Mouse (Mus musculus) liver, postnatal 0 days (tissue): ENCODE results near the gene Klhdc1. TPM values are rescaled to one million over a fixed set of nuclear protein-coding genes. Genes with fewer than 3 reads are reported as not detected.
A peak's percentile ranks its signal among the peaks of the same experiment; 100 is the strongest.

Experiments
- ATAC-seq: fragments of 200-750 bp; cut with Nextera tagmentation; 2 replicates; pipeline ENCODE4 v1.8.0; 2017; ENCODE audit warnings: mild to moderate bottlenecking, moderate library complexity
- DNase-seq: peaks from one replicate; pipeline ENCODE4 v3.0.0-alpha.2; 2016
- H3K27ac ChIP-seq: fragments of 300-500 bp; sonication (generic); 2 replicates; pipeline ENCODE4 v1.5.1; 2014; ENCODE audit warnings: antibody characterized with exemption, moderate library complexity, mild to moderate bottlenecking, low read depth
- H3K27me3 ChIP-seq: fragments of 300-500 bp; sonication (generic); 2 replicates; pipeline ENCODE4 v1.6.1; 2014; ENCODE audit warnings: low read length, control low read depth, mixed read lengths; ENCODE audit not compliant: insufficient read depth
- H3K36me3 ChIP-seq: fragments of 300-500 bp; sonication (generic); replicated peaks from 2 replicates; pipeline ENCODE4 v1.6.1; 2014; ENCODE audit warnings: mild to moderate bottlenecking, control low read depth, low read length, moderate library complexity, mixed read lengths; ENCODE audit not compliant: insufficient read depth
- H3K4me1 ChIP-seq: fragments of 300-500 bp; sonication (generic); 2 replicates; pipeline ENCODE4 v1.6.1; 2014; ENCODE audit warnings: antibody characterized with exemption, mild to moderate bottlenecking, control low read depth; ENCODE audit not compliant: insufficient read depth
- H3K4me2 ChIP-seq: fragments of 300-500 bp; sonication (generic); 2 replicates; pipeline ENCODE4 v1.6.1; 2014; ENCODE audit warnings: low read depth, mild to moderate bottlenecking, low read length, moderate library complexity, mixed read lengths
- H3K4me3 ChIP-seq: fragments of 300-500 bp; sonication (generic); 2 replicates; pipeline ENCODE4 v1.5.1; 2014; ENCODE audit warnings: low read depth, low read length
- H3K9ac ChIP-seq: fragments of 300-500 bp; sonication (generic); replicated peaks from 2 replicates; pipeline ENCODE4 v1.6.1; 2014; ENCODE audit warnings: mild to moderate bottlenecking, moderate library complexity
- H3K9me3 ChIP-seq: fragments of 300-500 bp; sonication (generic); 2 replicates; pipeline ENCODE4 v1.6.1; 2016; ENCODE audit warnings: mild to moderate bottlenecking, control low read depth, low read length, mixed read lengths
- CTCF ChIP-seq: sonication (generic); IDR thresholded peaks from 2 replicates; pipeline ENCODE4 v1.5.1; 2016; ENCODE audit warnings: antibody characterized with exemption, low read depth
- EP300 ChIP-seq: IDR thresholded peaks from 2 replicates; pipeline ENCODE4 v1.6.1; 2016; ENCODE audit warnings: antibody characterized with exemption, low read depth, mild to moderate bottlenecking
- WGBS: fragments of 180-500 bp; shearing (Covaris S2); extraction: QIAGEN DNeasy Blood & Tissue Kit; methylation state at CpG from one replicate; pipeline ENCODE4 v1.1.7; 2014; ENCODE audit not compliant: insufficient replicate concordance; 5-methylcytosine and 5-hydroxymethylcytosine counted together
- polyA plus RNA-seq: library from polyadenylated mRNA; unstranded; fragments of >200 nt; fragmentation: Nextera tagmentation; extraction: Ambion mirVana; gene quantifications from 2 replicates; pipeline ENCODE4 v1.2.1, GENCODE M21; 2015

Klhdc1 gene
- polyA plus RNA-seq, 1 experiment from 2014 or later: 6.1 TPM

DNA sequence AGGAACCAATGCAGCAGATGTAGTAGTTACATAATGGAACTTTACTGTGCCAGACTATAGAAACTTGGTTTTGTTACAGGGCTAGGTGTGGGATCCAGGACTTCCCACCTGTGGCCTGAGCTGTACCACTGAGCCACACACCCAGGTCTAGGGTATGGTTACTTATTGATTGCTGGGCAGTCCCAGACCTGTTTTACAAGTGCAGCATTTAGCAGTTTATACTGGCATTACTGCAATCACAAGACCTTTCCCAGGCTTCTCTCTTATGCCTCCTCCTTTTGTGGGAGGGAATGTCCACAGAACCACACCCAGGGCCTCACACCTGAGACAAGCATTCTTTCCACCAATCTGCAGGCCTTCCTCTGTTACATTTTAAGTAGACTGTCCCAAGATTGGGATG is 42.0 kb upstream of the Klhdc1 start:
- H3K9ac ChIP-seq: no peak overlapping the region
- peak overlapping the region; percentile 97 for H3K4me2 ChIP-seq
- peaks cover 17% of the 10 kb centered on the region for H3K4me1 ChIP-seq
- no peak overlapping the region for H3K27ac ChIP-seq
- no peak overlapping the region; the same call in 1 of the 2 replicates for H3K4me3 ChIP-seq
- no peak for ATAC-seq
- H3K9me3 ChIP-seq: no peaks in the 10 kb centered on the region
- H3K27me3 ChIP-seq: no peaks in the 10 kb centered on the region
- DNase-seq: no peak
- H3K36me3 ChIP-seq: peaks cover 31% of the 10 kb centered on the region
- TF ChIP-seq CTCF (no peak), EP300 (no peak)

DNA sequence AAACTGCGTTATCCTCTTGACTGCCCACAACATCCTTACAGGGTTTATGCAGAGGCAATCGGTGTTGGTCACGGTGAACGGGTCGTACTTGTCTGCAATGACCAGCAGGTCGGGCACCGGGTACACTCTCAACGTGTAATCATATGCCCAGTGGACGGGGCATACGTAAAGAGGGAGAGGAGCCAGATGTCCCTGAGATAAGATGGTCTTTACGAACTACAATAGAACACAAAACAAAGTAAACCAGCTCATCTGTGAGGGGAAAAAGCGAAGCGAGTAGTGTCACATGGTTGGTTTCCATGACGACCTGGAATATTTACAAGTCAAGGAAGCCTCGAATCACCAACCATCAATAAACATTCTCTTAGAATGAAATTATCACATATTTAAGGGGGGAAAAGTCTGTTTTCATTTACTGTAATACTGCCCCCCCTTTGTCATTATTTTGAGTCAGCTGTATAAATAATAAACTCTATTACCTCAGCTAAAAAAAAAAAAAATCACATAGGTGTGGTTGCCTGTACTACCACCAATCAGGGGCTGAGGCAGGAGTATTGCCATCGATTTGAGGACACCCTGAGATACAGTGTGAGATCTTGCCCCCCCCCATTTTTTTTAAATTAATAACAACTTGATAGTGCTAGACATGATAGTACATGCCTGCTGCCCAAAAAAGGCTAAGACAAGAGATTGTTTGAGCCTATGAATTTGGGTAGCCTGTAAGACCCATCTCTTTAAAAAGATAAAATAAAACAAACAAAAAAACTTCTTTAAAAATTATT is 36.7 kb upstream of the Klhdc1 start, which contains the start of gene Gm49384:
Gene Gm49384 (minus strand): TSS at position 216 of the 782 bp plus-strand sequence.
- no peak within 1 kb of the TSS for H3K27ac ChIP-seq
- H3K9me3 ChIP-seq: no peaks in the 10 kb centered on the region
- H3K27me3 ChIP-seq: no peaks in the 10 kb centered on the region
- no peak within 1 kb of the TSS for H3K4me2 ChIP-seq
- WGBS: 84% methylated on average over 16 of the region's 16 CpGs
- ATAC-seq: no peak
- H3K36me3 ChIP-seq: peaks cover 39% of the 10 kb centered on the region
- H3K4me3 ChIP-seq: no peak within 1 kb of the TSS
- no peak within 1 kb of the TSS for H3K9ac ChIP-seq
- no peak for DNase-seq
- no peaks in the 10 kb centered on the region for H3K4me1 ChIP-seq
- TF ChIP-seq CTCF (no peak), EP300 (no peak)

- Histone ChIP-seq H3K9ac (no peak overlapping the region), H3K27me3 (no peaks in the 10 kb centered on the region), H3K9me3 (no peaks in the 10 kb centered on the region), H3K36me3 (peaks cover 30% of the 10 kb centered on the region), H3K4me3 (no peak overlapping the region), H3K27ac (no peak overlapping the region), H3K4me1 (no peaks in the 10 kb centered on the region), H3K4me2 (no peak overlapping the region)
- no peak for DNase-seq
- ATAC-seq: no peak
- TF ChIP-seq EP300: no peak
- no peak for TF ChIP-seq CTCF
- 83% methylated on average over 8 of the region's 8 CpGs for WGBS
Observed at GRCm38 (mm10) chr12:69207396-69207795, 33.6 kb upstream of the Klhdc1 start.

DNA sequence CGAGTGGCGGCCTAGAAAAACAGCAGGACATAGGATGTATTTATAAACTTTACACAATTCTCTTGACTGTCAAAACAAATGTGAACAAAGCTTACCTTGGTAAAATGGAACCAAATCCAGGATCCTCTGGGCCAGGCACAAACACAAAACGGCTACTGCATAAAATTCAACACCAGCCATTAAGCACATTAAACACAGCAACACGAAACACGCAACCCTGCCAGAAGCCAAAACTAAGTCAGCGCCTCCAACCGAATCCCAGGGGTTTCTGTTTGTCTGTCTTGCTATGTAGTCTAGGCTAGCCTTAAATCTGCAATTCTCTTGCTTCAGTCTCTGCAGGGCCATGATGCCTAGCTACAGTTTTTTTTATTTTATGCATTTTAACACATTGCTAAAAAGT is 33.0 kb upstream of the Klhdc1 start:
- no peak for TF ChIP-seq EP300
- no peak for TF ChIP-seq CTCF
- Histone ChIP-seq H3K27me3 (no peaks in the 10 kb centered on the region), H3K4me2 (no peak overlapping the region), H3K9me3 (no peaks in the 10 kb centered on the region), H3K4me3 (no peak overlapping the region), H3K9ac (no peak overlapping the region), H3K27ac (no peak overlapping the region), H3K4me1 (no peaks in the 10 kb centered on the region), H3K36me3 (peaks cover 28% of the 10 kb centered on the region)
- 97% methylated on average over 7 of the region's 7 CpGs for WGBS
- DNase-seq (no peak), ATAC-seq (no peak)

DNA sequence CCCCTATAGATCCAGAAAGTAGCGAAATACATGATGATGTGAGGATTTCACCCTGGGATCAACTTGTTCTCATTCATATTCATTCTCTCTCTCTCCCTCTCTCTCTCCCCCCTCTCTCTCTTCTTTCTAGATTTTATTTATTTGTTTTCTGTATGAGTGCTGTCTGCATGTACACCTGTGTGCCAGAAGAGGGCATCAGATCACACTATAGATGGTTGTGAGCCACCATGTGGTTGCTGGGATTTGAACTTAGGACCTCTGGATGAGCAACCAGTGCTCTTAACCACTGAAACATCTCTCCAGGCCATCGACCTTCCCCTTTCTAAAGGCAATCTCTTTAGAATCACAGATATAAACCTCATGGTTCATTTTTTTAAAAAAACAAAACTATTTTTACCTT is 32.5 kb upstream of the Klhdc1 start:
- H3K9ac ChIP-seq: no peak overlapping the region
- H3K4me1 ChIP-seq: no peaks in the 10 kb centered on the region
- WGBS: 87% methylated on average over 2 of the region's 2 CpGs
- no peaks in the 10 kb centered on the region for H3K9me3 ChIP-seq
- peak; percentile 50 for TF ChIP-seq CTCF
- no peak for TF ChIP-seq EP300
- no peak overlapping the region for H3K4me2 ChIP-seq
- ATAC-seq (no peak), DNase-seq (no peak)
- H3K4me3 ChIP-seq: no peak overlapping the region
- H3K36me3 ChIP-seq: peaks cover 29% of the 10 kb centered on the region
- H3K27ac ChIP-seq: no peak overlapping the region
- H3K27me3 ChIP-seq: no peaks in the 10 kb centered on the region

- Histone ChIP-seq H3K4me3 (no peak overlapping the region), H3K27me3 (no peaks in the 10 kb centered on the region), H3K36me3 (peaks cover 33% of the 10 kb centered on the region), H3K9me3 (no peaks in the 10 kb centered on the region), H3K27ac (no peak overlapping the region), H3K4me1 (no peaks in the 10 kb centered on the region), H3K9ac (no peak overlapping the region), H3K4me2 (no peak overlapping the region)
- DNase-seq: no peak
- no peak for ATAC-seq
- TF ChIP-seq EP300 (no peak), CTCF (no peak)
- WGBS: 90% methylated on average over 18 of the region's 18 CpGs
Observed at GRCm38 (mm10) chr12:69210056-69210979, 30.7 kb upstream of the Klhdc1 start.
